Mouse (Mus musculus) layer of hippocampus, postnatal 10 days (tissue): ENCODE measurements around the gene Dnah10. TPM values are rescaled to one million over a fixed set of nuclear protein-coding genes. Genes with fewer than 3 reads are reported as not detected.

Experiments used
- DNase-seq, 2 experiments: peaks; one replicate each; pipeline ENCODE4 v3.0.0; 2021; ENCODE audit warnings: low spot score in 2 of 2
- total RNA-seq, 2 experiments: library from RNA; stranded (reverse); gene quantifications; 2 replicates each; pipeline ENCODE4 v1.2.3; 2021

Dnah10 gene
- total RNA-seq, 2 experiments from 2014 or later: 0.54 to 0.78 TPM

- peak in 1 of 2 experiments; percentile 30 for DNase-seq
Observed at GRCm38 (mm10) chr5:124809708-124810366, 85.0 kb downstream of the Dnah10 start.

GRCm38 (mm10) chr5:124812466-124812865 lies 87.6 kb downstream of the Dnah10 start:
- DNase-seq: no peak

GRCm38 (mm10) chr5:124814797-124815196 lies 89.9 kb downstream of the Dnah10 start:
- DNase-seq: no peak

GRCm38 (mm10) chr5:124817050-124817449 lies 92.2 kb downstream of the Dnah10 start:
- no peak for DNase-seq

GRCm38 (mm10) chr5:124822128-124822894 lies 97.4 kb downstream of the Dnah10 start:
- DNase-seq: no peak

- DNase-seq: no peak
Observed at GRCm38 (mm10) chr5:124830331-124830730, 105.4 kb downstream of the Dnah10 start.

- no peak for DNase-seq
Observed at GRCm38 (mm10) chr5:124835218-124835617, 110.3 kb downstream of the Dnah10 start.

GRCm38 (mm10) chr5:124836075-124836474 lies 111.2 kb downstream of the Dnah10 start:
- DNase-seq: no peak

- no peak for DNase-seq
Observed at GRCm38 (mm10) chr5:124836621-124837020, 111.7 kb downstream of the Dnah10 start.

GRCm38 (mm10) chr5:124840202-124840601 lies 115.3 kb downstream of the Dnah10 start:
- no peak for DNase-seq

GRCm38 (mm10) chr5:124840669-124841068 lies 115.8 kb downstream of the Dnah10 start:
- DNase-seq: peak in 1 of 2 experiments; percentile 49

- DNase-seq: no peak
Observed at GRCm38 (mm10) chr5:124843386-124843785, 118.5 kb downstream of the Dnah10 start.

- no peak for DNase-seq
Observed at GRCm38 (mm10) chr5:124844929-124845328, 120.0 kb downstream of the Dnah10 start.

GRCm38 (mm10) chr5:124847014-124847413 lies 122.1 kb downstream of the Dnah10 start:
- no peak for DNase-seq

- no peak for DNase-seq
Observed at GRCm38 (mm10) chr5:124848994-124849393, 124.1 kb downstream of the Dnah10 start.

- no peak for DNase-seq
Observed at GRCm38 (mm10) chr5:124851572-124851971, 126.7 kb downstream of the Dnah10 start.

- no peak for DNase-seq
Observed at GRCm38 (mm10) chr5:124852294-124852693, 127.4 kb downstream of the Dnah10 start.

GRCm38 (mm10) chr5:124853079-124853478 lies 128.2 kb downstream of the Dnah10 start:
- DNase-seq: no peak

- DNase-seq: no peak
Observed at GRCm38 (mm10) chr5:124854202-124854601, 129.3 kb downstream of the Dnah10 start.

GRCm38 (mm10) chr5:124860013-124860412 lies 135.1 kb downstream of the Dnah10 start:
- no peak for DNase-seq

- DNase-seq: peak; percentile 34 to 45
Observed at GRCm38 (mm10) chr5:124861463-124861862, 136.6 kb downstream of the Dnah10 start.

GRCm38 (mm10) chr5:124862013-124862866 lies 137.4 kb downstream of the Dnah10 start, which contains the start of the genes Ccdc92 and Zfp664:
Ccdc92 (minus strand) TSS chr5:124862424.
Zfp664 (plus strand) TSS chr5:124862691.
- peak; percentile 94 to 97 for DNase-seq
